Mouse (Mus musculus) liver, postnatal 0 days (tissue): ENCODE measurements around the gene Ap4m1. TPM values are rescaled to one million over a fixed set of nuclear protein-coding genes. Genes with fewer than 3 reads are reported as not detected.

Source experiments
- ATAC-seq: fragments of 200-750 bp; cut with Nextera tagmentation; 2 replicates; pipeline ENCODE4 v1.8.0; 2017; ENCODE audit warnings: mild to moderate bottlenecking, moderate library complexity
- DNase-seq: peaks from one replicate; pipeline ENCODE4 v3.0.0-alpha.2; 2016
- H3K27ac ChIP-seq: fragments of 300-500 bp; sonication (generic); 2 replicates; pipeline ENCODE4 v1.5.1; 2014; ENCODE audit warnings: antibody characterized with exemption, moderate library complexity, mild to moderate bottlenecking, low read depth
- H3K27me3 ChIP-seq: fragments of 300-500 bp; sonication (generic); 2 replicates; pipeline ENCODE4 v1.6.1; 2014; ENCODE audit warnings: low read length, control low read depth, mixed read lengths; ENCODE audit not compliant: insufficient read depth
- H3K36me3 ChIP-seq: fragments of 300-500 bp; sonication (generic); replicated peaks from 2 replicates; pipeline ENCODE4 v1.6.1; 2014; ENCODE audit warnings: mild to moderate bottlenecking, control low read depth, low read length, moderate library complexity, mixed read lengths; ENCODE audit not compliant: insufficient read depth
- H3K4me1 ChIP-seq: fragments of 300-500 bp; sonication (generic); 2 replicates; pipeline ENCODE4 v1.6.1; 2014; ENCODE audit warnings: antibody characterized with exemption, mild to moderate bottlenecking, control low read depth; ENCODE audit not compliant: insufficient read depth
- H3K4me2 ChIP-seq: fragments of 300-500 bp; sonication (generic); 2 replicates; pipeline ENCODE4 v1.6.1; 2014; ENCODE audit warnings: low read depth, mild to moderate bottlenecking, low read length, moderate library complexity, mixed read lengths
- H3K4me3 ChIP-seq: fragments of 300-500 bp; sonication (generic); 2 replicates; pipeline ENCODE4 v1.5.1; 2014; ENCODE audit warnings: low read depth, low read length
- H3K9ac ChIP-seq: fragments of 300-500 bp; sonication (generic); replicated peaks from 2 replicates; pipeline ENCODE4 v1.6.1; 2014; ENCODE audit warnings: mild to moderate bottlenecking, moderate library complexity
- H3K9me3 ChIP-seq: fragments of 300-500 bp; sonication (generic); 2 replicates; pipeline ENCODE4 v1.6.1; 2016; ENCODE audit warnings: mild to moderate bottlenecking, control low read depth, low read length, mixed read lengths
- CTCF ChIP-seq: sonication (generic); IDR thresholded peaks from 2 replicates; pipeline ENCODE4 v1.5.1; 2016; ENCODE audit warnings: antibody characterized with exemption, low read depth
- EP300 ChIP-seq: IDR thresholded peaks from 2 replicates; pipeline ENCODE4 v1.6.1; 2016; ENCODE audit warnings: antibody characterized with exemption, low read depth, mild to moderate bottlenecking
- WGBS: fragments of 180-500 bp; shearing (Covaris S2); extraction: QIAGEN DNeasy Blood & Tissue Kit; methylation state at CpG from one replicate; pipeline ENCODE4 v1.1.7; 2014; ENCODE audit not compliant: insufficient replicate concordance; 5-methylcytosine and 5-hydroxymethylcytosine counted together
- polyA plus RNA-seq: library from polyadenylated mRNA; unstranded; fragments of >200 nt; fragmentation: Nextera tagmentation; extraction: Ambion mirVana; gene quantifications from 2 replicates; pipeline ENCODE4 v1.2.1, GENCODE M21; 2015

Gene Ap4m1
- polyA plus RNA-seq, 1 experiment from 2014 or later, result 3.8 TPM

DNA sequence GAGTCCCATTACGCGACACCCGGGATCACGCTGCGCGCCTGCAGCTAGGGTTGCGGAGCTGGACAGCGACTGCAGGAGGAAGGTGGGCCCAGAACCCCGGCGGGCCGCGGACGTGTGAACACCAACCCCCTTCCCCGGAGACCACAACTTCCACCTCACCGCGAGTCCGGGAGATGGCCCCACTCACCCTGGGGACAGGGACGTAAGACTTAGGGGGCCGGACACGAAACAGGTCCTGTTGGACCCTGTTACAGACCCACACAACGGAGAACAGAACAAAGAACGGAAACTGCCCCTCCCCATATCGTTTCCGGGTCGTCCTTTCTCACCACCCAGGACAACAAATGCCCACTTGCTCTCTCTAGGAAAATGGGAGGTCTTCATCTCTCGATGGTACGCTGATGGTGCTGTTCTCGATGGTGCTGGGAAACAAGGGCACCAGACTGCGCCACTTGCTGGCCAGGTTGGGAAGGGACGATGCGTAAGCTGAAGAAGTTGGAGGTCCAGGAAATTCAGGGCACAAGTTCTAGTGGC, 16.3 kb upstream of the Ap4m1 start, which contains the start of gene Zfp113:
TSS of gene Zfp113 (minus strand) at position 302 of the 534 bp plus-strand sequence.
- peak within 1 kb of the TSS; percentile 94 for H3K27ac ChIP-seq
- H3K27me3 ChIP-seq, result no peaks in the 10 kb centered on the region
- H3K36me3 ChIP-seq, result peaks cover 17% of the 10 kb centered on the region
- H3K4me3 ChIP-seq, result peak within 1 kb of the TSS; percentile 82
- peak; percentile 95 for ATAC-seq
- H3K4me1 ChIP-seq, result peaks cover 8% of the 10 kb centered on the region; the same call in 1 of the 2 replicates
- H3K4me2 ChIP-seq, result peak within 1 kb of the TSS; percentile 81
- TF ChIP-seq EP300, result peak; percentile 65
- peak; percentile 98 for TF ChIP-seq CTCF
- peak; percentile 87 for DNase-seq
- no peaks in the 10 kb centered on the region for H3K9me3 ChIP-seq
- peak within 1 kb of the TSS; percentile 90 for H3K9ac ChIP-seq
- WGBS, result under 1% methylated on average over 31 of the region's 31 CpGs

DNA sequence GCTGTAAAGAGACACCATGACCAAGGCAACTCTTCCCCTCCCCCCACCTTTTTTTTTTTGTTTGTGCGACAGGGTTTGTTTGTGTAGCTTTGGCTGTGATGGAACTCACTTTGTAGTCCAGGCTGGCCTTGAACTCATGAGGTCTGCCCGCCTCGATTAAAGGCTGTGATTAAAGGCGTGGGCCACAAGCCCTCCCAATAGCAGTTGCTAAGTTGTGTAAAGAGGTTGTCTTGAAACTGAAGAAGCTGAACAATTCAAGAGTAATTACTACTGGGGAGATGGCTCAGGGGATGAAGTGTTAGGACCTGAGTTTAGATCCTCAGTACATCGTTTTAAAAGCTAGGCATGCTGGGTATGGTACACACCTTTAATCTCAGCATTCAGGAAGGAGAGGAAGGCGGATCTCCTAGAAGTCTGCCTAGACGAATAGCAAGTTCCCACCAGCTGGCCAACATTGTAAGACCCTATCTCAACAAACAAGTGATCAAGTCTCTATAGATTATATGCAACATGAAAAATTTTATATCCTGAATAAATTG, 11.5 kb upstream of the Ap4m1 start:
- Histone ChIP-seq H3K27me3 (no peaks in the 10 kb centered on the region), H3K4me1 (peaks cover 22% of the 10 kb centered on the region), H3K9ac (peak overlapping the region; percentile 77; the same call in 1 of the 2 replicates), H3K9me3 (no peaks in the 10 kb centered on the region), H3K36me3 (peaks cover 31% of the 10 kb centered on the region), H3K4me2 (peak overlapping the region; percentile 71), H3K27ac (peak overlapping the region; percentile 13; the same call in 1 of the 2 replicates), H3K4me3 (peak overlapping the region; percentile 74)
- ATAC-seq (no peak), DNase-seq (no peak)
- WGBS, result 60% methylated on average over 7 of the region's 7 CpGs
- no peak for TF ChIP-seq EP300
- TF ChIP-seq CTCF, result no peak

DNA sequence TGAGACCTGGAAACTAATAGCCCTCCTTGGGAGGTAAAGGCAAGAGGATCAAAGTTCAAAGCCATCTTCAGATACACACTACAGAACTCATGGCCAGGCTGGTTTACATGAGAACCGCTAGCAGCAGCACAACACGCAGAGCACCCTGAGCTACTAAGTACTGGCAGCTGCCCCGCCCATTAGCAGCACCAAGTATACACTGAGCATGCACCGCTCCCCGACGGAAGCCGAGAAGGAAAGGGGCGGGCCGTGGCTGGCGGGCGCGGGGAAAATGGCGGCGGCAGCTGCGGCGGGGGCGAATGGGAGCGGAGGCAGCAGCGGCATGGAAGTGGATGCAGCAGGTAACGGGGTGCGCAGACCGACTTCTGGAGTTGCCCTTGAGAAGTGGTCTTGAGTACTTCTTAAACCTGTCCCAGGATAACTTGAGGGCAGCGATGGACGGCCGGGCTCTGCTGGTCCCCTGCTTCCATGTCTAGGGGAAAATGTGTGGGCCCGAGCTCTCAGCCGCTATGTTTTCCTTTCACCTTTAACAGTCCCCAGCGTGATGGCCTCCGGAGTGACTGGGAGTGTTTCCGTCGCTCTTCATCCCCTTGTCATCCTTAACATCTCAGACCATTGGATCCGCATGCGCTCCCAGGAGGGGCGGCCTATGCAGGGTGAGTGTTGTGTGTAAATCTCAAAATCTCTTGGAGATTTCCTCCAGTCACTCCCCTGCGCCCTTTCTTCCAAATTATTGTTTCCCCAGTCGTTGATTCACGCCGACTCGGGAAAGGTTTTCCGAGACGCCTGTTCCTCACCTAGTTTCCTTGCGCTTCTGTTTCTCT, 10.7 kb upstream of the Ap4m1 start, which contains the start of gene Cops6:
TSS of gene Cops6 (plus strand) at position 230 of the 824 bp plus-strand sequence.
- peak within 1 kb of the TSS; percentile 77 for H3K9ac ChIP-seq
- under 1% methylated on average over 41 of the region's 42 CpGs for WGBS
- ATAC-seq, result peak; percentile 94
- peaks cover 22% of the 10 kb centered on the region for H3K4me1 ChIP-seq
- H3K4me2 ChIP-seq, result peak within 1 kb of the TSS; percentile 71
- peak within 1 kb of the TSS; percentile 74 for H3K4me3 ChIP-seq
- peak within 1 kb of the TSS; percentile 72 for H3K27ac ChIP-seq
- no peaks in the 10 kb centered on the region for H3K9me3 ChIP-seq
- H3K36me3 ChIP-seq, result peaks cover 38% of the 10 kb centered on the region
- TF ChIP-seq EP300 (peak; percentile 36; the same call in 1 of the 2 replicates), CTCF (no peak)
- peak; percentile 96 for DNase-seq
- no peaks in the 10 kb centered on the region for H3K27me3 ChIP-seq

DNA sequence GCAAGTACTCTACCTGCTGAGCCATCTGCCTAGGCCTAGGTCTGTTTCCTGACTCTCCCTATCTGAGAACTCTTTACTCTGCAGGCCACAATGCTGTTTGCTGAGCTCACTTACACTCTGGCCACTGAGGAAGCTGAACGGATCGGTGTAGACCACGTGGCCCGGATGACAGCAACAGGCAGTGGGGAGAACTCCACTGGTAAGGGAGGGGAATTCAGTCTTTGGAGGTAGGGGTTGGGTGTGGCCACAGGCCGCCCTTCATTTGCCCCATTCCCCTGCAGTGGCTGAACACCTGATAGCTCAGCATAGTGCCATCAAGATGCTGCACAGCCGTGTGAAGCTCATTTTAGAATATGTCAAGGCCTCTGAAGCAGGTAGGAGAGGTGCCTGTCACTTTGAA, 8.8 kb upstream of the Ap4m1 start:
- H3K4me3 ChIP-seq, result no peak overlapping the region

DNA sequence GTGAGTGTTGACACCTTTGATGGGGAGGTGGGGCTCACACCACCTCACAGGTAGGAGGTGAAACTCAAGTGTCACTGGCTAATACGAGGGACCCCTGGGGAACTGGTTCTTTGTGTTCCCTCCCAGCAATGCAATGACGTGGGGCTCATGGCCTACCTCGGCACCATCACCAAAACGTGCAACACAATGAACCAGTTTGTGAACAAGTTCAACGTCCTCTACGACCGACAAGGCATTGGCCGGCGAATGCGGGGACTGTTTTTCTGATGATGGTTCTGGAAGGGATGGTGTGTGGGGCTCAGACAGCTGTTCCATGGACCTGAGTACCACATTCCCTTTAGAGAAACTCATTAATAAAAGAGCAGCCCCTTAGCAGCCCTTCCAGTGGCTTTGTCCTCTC, 8.2 kb upstream of the Ap4m1 start:
- ATAC-seq (no peak), DNase-seq (no peak)
- H3K36me3 ChIP-seq, result peaks cover 64% of the 10 kb centered on the region
- H3K9me3 ChIP-seq, result no peaks in the 10 kb centered on the region
- H3K4me3 ChIP-seq, result no peak overlapping the region
- WGBS, result 77% methylated on average over 10 of the region's 10 CpGs
- TF ChIP-seq CTCF (no peak), EP300 (no peak)
- H3K27ac ChIP-seq, result no peak overlapping the region
- H3K9ac ChIP-seq, result no peak overlapping the region
- H3K4me2 ChIP-seq, result no peak overlapping the region
- peaks cover 22% of the 10 kb centered on the region for H3K4me1 ChIP-seq
- H3K27me3 ChIP-seq, result no peaks in the 10 kb centered on the region

More for the DNA sequence above, 8.8 kb upstream of the Ap4m1 start:
- Histone ChIP-seq H3K36me3 (peaks cover 58% of the 10 kb centered on the region), H3K9ac (no peak overlapping the region), H3K4me1 (peaks cover 22% of the 10 kb centered on the region), H3K4me2 (no peak overlapping the region), H3K9me3 (no peaks in the 10 kb centered on the region), H3K27me3 (no peaks in the 10 kb centered on the region), H3K27ac (0 out of 2 replicates have a peak overlapping the region, but pooled peaks have one; percentile 12)
- no peak for DNase-seq
- ATAC-seq, result no peak
- TF ChIP-seq EP300, result no peak
- TF ChIP-seq CTCF, result no peak
- WGBS, result 60% methylated on average over 6 of the region's 6 CpGs

DNA sequence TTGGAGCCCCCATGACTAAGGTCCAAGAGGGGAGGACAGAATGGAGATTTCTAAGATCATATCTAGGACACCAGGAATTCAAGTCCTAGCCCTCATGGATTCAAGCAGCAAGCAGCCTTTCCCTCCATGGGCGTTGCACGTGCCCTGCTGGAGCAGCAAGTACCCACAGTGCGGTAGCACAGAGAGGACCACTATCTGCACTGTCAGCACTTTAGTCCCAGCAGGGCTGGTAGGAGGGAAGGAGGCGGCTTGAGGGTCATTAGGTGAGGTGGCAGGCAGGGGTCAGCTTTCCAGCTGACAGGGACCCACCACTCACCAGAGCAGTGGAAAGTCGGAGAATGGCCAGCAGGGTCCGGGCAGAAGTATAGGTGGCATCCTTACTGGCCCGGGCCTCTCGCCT, 6.2 kb upstream of the Ap4m1 start:
- no peak for DNase-seq

More for the DNA sequence above, 6.2 kb upstream of the Ap4m1 start:
- Histone ChIP-seq H3K27me3 (no peaks in the 10 kb centered on the region), H3K9ac (no peak overlapping the region), H3K27ac (no peak overlapping the region), H3K4me3 (no peak overlapping the region), H3K36me3 (peaks cover 77% of the 10 kb centered on the region), H3K4me2 (no peak overlapping the region), H3K4me1 (peaks cover 22% of the 10 kb centered on the region), H3K9me3 (no peaks in the 10 kb centered on the region)
- TF ChIP-seq EP300 (no peak), CTCF (no peak)
- ATAC-seq, result no peak
- WGBS, result 85% methylated on average over 8 of the region's 8 CpGs
